30 mouse cellular contexts compared by ENCODE assay signal in the genomic region with DNA sequence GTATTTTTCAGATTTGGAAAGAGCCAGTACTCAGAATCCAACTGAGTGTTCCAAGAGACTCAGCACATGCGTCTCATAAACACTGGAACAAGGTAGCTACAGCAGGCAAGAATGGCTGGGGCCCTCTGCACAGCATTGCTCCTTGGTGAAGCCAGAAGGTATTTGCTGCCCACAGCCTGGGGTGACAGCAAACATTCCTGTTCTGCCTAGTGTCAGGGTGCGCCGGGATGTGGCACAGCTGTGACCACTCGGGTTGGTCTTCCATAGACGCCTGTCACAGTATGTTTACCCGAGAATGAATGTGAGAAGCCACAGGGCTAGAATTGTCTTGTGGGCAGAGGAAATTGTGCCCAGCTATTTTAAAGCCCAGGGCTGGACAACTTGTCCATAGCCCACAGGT. TPM values are rescaled to one million over a fixed set of nuclear protein-coding genes. Genes with fewer than 3 reads are reported as not detected.
DNase-seq lines count a peak whose midpoint lies in the region; ATAC-seq and TF ChIP-seq lines count a peak whose summit lies in the region.
"Had no signal": no experiment of that assay in that cellular context is flagged by ENCODE, and none has a peak within 500 bp of the region (broad histone marks: within the 10 kb centered on the region; RNA-seq: fewer than 3 reads in every experiment).

No protein-coding gene starts in this region.

- peak; percentile 52; the same call in 1 of the 2 replicates for ATAC-seq in kidney, embryonic 14.5 days (ENCODE audit: low FRiP score, low TSS enrichment)
- ATAC-seq in lung, embryonic 14.5 days (ENCODE audit: insufficient read depth), result peak; percentile 89
- peak; percentile 53; the same call in 1 of the 2 replicates for ATAC-seq in lung, postnatal 0 days
- ATAC-seq: forebrain, embryonic 14.5 days; inflammation-experienced regulatory T-cells, adult 6 months; midbrain, embryonic 16.5 days had no signal

- no peak overlapping the region for H3K27ac ChIP-seq in kidney, embryonic 14.5 days (ENCODE audit: low read depth, low read length)
- H3K27ac ChIP-seq in kidney, adult 2 months (ENCODE audit: insufficient read depth, low read depth, low read length), result no peak overlapping the region
- H3K27ac ChIP-seq in lung, embryonic 14.5 days (ENCODE audit: low read depth), result no peak overlapping the region
- no peak overlapping the region for H3K27ac ChIP-seq in lung, postnatal 0 days (ENCODE audit: low read length)
- H3K27ac ChIP-seq: embryonic facial prominence, embryonic 12.5 days; hindbrain, embryonic 15.5 days; liver, embryonic 14.5 days; neural tube, embryonic 12.5 days had no signal

- TF ChIP-seq EP300 in lung, postnatal 0 days (IDR thresholded peaks at IDR 0.05), result no peak

- no peaks in the 10 kb centered on the region for H3K4me1 ChIP-seq in kidney, embryonic 14.5 days (ENCODE audit: control insufficient read depth, insufficient read depth, low read length)
- no peaks in the 10 kb centered on the region for H3K4me1 ChIP-seq in kidney, adult 2 months (ENCODE audit: control insufficient read depth, insufficient read depth, low read length)
- peaks cover 5% of the 10 kb centered on the region for H3K4me1 ChIP-seq in lung, embryonic 14.5 days (ENCODE audit: insufficient read depth)
- H3K4me1 ChIP-seq in lung, adult 2 months (ENCODE audit: control insufficient read depth, insufficient read depth, low read length), result no peaks in the 10 kb centered on the region
- H3K4me1 ChIP-seq in lung, postnatal 0 days (ENCODE audit: insufficient read depth, low read depth, low read length), result no peaks in the 10 kb centered on the region
- H3K4me1 ChIP-seq: embryonic facial prominence, embryonic 12.5 days; hindbrain, embryonic 15.5 days; neural tube, embryonic 12.5 days had no signal

- no peak for DNase-seq in kidney, adult 2 months
- DNase-seq in lung, embryonic 14.5 days, result peak; percentile 73
- DNase-seq in lung, adult 2 months, result no peak
- peak; percentile 11 for DNase-seq in lung, postnatal 0 days (ENCODE audit: low spot score)
- DNase-seq in lung, postnatal 36 days, result peak; percentile 13
- no peak for DNase-seq in layer of hippocampus, postnatal 10 days (ENCODE audit: low spot score in 2 of 2)
- DNase-seq: adrenal gland, postnatal 14 days; cerebellum, adult 11 months; cerebellum, adult 9-11 months; embryo, embryonic 11 days; gastrocnemius, postnatal 25 days; heart, adult 18-20 months; heart, postnatal 36 days; kidney, adult 9 months; layer of hippocampus, adult 9-11 months; liver; right cerebral cortex, adult 18-20 months; right cerebral cortex, postnatal 4 days had no signal

- no peaks in the 10 kb centered on the region for H3K9me3 ChIP-seq in kidney, embryonic 14.5 days (ENCODE audit: control insufficient read depth, low read length)
- H3K9me3 ChIP-seq in lung, embryonic 14.5 days (ENCODE audit: low read depth, low read length), result no peaks in the 10 kb centered on the region
- H3K9me3 ChIP-seq in lung, postnatal 0 days (ENCODE audit: low read length), result no peaks in the 10 kb centered on the region
- H3K9me3 ChIP-seq: embryonic facial prominence, embryonic 12.5 days; hindbrain, embryonic 15.5 days; neural tube, embryonic 12.5 days had no signal

- 57% methylated on average over 6 of the region's 6 CpGs for WGBS in kidney, embryonic 14.5 days
- WGBS in kidney, adult 2 months, result 45% methylated on average over 6 of the region's 6 CpGs
- WGBS in lung, embryonic 14.5 days, result 13% methylated on average over 6 of the region's 6 CpGs
- 35% methylated on average over 6 of the region's 6 CpGs for WGBS in lung, adult 2 months
- WGBS in lung, postnatal 0 days, result 25% methylated on average over 6 of the region's 6 CpGs

- TF ChIP-seq POLR2A in kidney, adult 2 months (IDR thresholded peaks at IDR 0.05; ENCODE audit: low read depth, low read length), result no peak
- TF ChIP-seq POLR2A in lung, adult 2 months (IDR thresholded peaks at IDR 0.05; ENCODE audit: borderline replicate concordance, extremely low read depth, low read depth, low read length), result no peak

- H3K36me3 ChIP-seq in kidney, embryonic 14.5 days (ENCODE audit: control insufficient read depth, insufficient read depth, low read length), result no peaks in the 10 kb centered on the region
- no peaks in the 10 kb centered on the region for H3K36me3 ChIP-seq in kidney, adult 2 months (ENCODE audit: control insufficient read depth, insufficient read depth, low read length)
- H3K36me3 ChIP-seq in lung, embryonic 14.5 days (ENCODE audit: insufficient read depth), result no peaks in the 10 kb centered on the region
- H3K36me3 ChIP-seq in lung, postnatal 0 days (ENCODE audit: insufficient read depth, low read length), result no peaks in the 10 kb centered on the region
- H3K36me3 ChIP-seq: embryonic facial prominence, embryonic 12.5 days; hindbrain, embryonic 15.5 days; neural tube, embryonic 12.5 days had no signal

- no peaks in the 10 kb centered on the region for H3K27me3 ChIP-seq in kidney, embryonic 14.5 days (ENCODE audit: control insufficient read depth, insufficient read depth, low read length)
- H3K27me3 ChIP-seq in kidney, adult 2 months (replicated peaks; ENCODE audit: control insufficient read depth, insufficient read depth, low read length), result no peaks in the 10 kb centered on the region
- no peaks in the 10 kb centered on the region for H3K27me3 ChIP-seq in lung, embryonic 14.5 days (ENCODE audit: insufficient read depth, low read length)
- H3K27me3 ChIP-seq in lung, postnatal 0 days (replicated peaks; ENCODE audit: insufficient read depth, low read length), result no peaks in the 10 kb centered on the region
- H3K27me3 ChIP-seq: embryonic facial prominence, embryonic 12.5 days; hindbrain, embryonic 15.5 days; neural tube, embryonic 12.5 days had no signal

- no peak overlapping the region for H3K4me2 ChIP-seq in kidney, embryonic 14.5 days (replicated peaks; ENCODE audit: low read depth, low read length)
- H3K4me2 ChIP-seq in lung, embryonic 14.5 days, result no peak overlapping the region
- H3K4me2 ChIP-seq in lung, postnatal 0 days (replicated peaks; ENCODE audit: low read depth, low read length), result no peak overlapping the region
- H3K4me2 ChIP-seq: embryonic facial prominence, embryonic 12.5 days; heart, embryonic 11.5 days; hindbrain, embryonic 15.5 days; neural tube, embryonic 12.5 days had no signal

- no peak overlapping the region for H3K4me3 ChIP-seq in kidney, embryonic 14.5 days (ENCODE audit: low read length)
- no peak overlapping the region for H3K4me3 ChIP-seq in kidney, adult 2 months (ENCODE audit: insufficient read depth, low read depth, low read length)
- H3K4me3 ChIP-seq in lung, embryonic 14.5 days (ENCODE audit: low read depth, low read length), result no peak overlapping the region
- no peak overlapping the region for H3K4me3 ChIP-seq in lung, adult 2 months (replicated peaks; ENCODE audit: extremely low read depth, low read depth, low read length)
- H3K4me3 ChIP-seq in lung, postnatal 0 days (ENCODE audit: low read depth, low read length), result no peak overlapping the region
- H3K4me3 ChIP-seq: embryonic facial prominence, embryonic 12.5 days; hindbrain, embryonic 15.5 days; neural tube, embryonic 12.5 days had no signal

- no peak for TF ChIP-seq CTCF in kidney, adult 2 months (conservative IDR thresholded peaks at IDR 0.05; ENCODE audit: insufficient read depth, insufficient read length, low read depth, low read length)
- TF ChIP-seq CTCF in lung, embryonic 14.5 days (IDR thresholded peaks at IDR 0.05; ENCODE audit: low read depth), result no peak
- no peak for TF ChIP-seq CTCF in lung, adult 2 months (IDR thresholded peaks at IDR 0.05; ENCODE audit: insufficient read depth, low read length)
- TF ChIP-seq CTCF in lung, postnatal 0 days (IDR thresholded peaks at IDR 0.05), result no peak

- no peak overlapping the region for H3K9ac ChIP-seq in kidney, embryonic 14.5 days (ENCODE audit: low read depth, low read length)
- no peak overlapping the region for H3K9ac ChIP-seq in lung, embryonic 14.5 days
- H3K9ac ChIP-seq in lung, postnatal 0 days (replicated peaks; ENCODE audit: low read depth), result no peak overlapping the region
- H3K9ac ChIP-seq: embryonic facial prominence, embryonic 12.5 days; hindbrain, embryonic 15.5 days; liver, embryonic 14.5 days; neural tube, embryonic 12.5 days had no signal

RNA-seq across cellular contexts. Expression of a gene that starts 44.9 kb away (rescaled TPM):
- 0.16 TPM in 1 of 2 replicates, not detected in the other for polyA plus RNA-seq in kidney, embryonic 14.5 days (2014; fragmentation: Nextera tagmentation; extraction: Ambion mirVana)
- polyA plus RNA-seq in kidney, adult 2 months (2012; rRNA removed), result 0.07 TPM in 1 of 2 replicates, not detected in the other
- 41.5 and 43.2 TPM in 2 replicates for polyA plus RNA-seq in lung, embryonic 14.5 days (2014; fragmentation: Nextera tagmentation; extraction: Ambion mirVana)
- polyA plus RNA-seq in lung, adult 2 months (2012; rRNA removed), result 80.1 and 106 TPM in 2 replicates
- polyA plus RNA-seq in lung, postnatal 0 days (2015; fragmentation: Nextera tagmentation; extraction: Ambion mirVana), result 37.0 and 37.7 TPM in 2 replicates
- not detected for total RNA-seq in layer of hippocampus, postnatal 10 days (2021)
- total RNA-seq: gastrocnemius, postnatal 25 days; heart, postnatal 36 days; left cerebral cortex, adult 18-20 months; left cerebral cortex, postnatal 14 days; MEL had no signal
- polyA plus RNA-seq: inflammation-experienced regulatory T-cells, adult 6 months had no signal

Comparison
In these comparisons a context has a peak if more than half of its experiments do, and no peak if none do; other contexts are left out.
1. DNase-seq: peak in lung, embryonic 14.5 days (single experiment), lung, postnatal 0 days (single experiment) and lung, postnatal 36 days (single experiment); none in kidney, adult 2 months (single experiment), lung, adult 2 months (single experiment) and layer of hippocampus, postnatal 10 days (0 of 2).
2. RNA of a gene that starts 44.9 kb away (polyA plus RNA-seq): 80.1 to 106 TPM in lung, adult 2 months, 41.5 to 43.2 TPM in lung, embryonic 14.5 days and 37.0 to 37.7 TPM in lung, postnatal 0 days; 0.16 TPM in kidney, embryonic 14.5 days and 0.07 TPM in kidney, adult 2 months; every median in the first group is over 10 times any median in the second.
3. Peak in every context shown above with its lines, with median percentiles within 50 percentile points of each other: ATAC-seq.